Mouse (Mus musculus): ENCODE data around the gene Olfr412.

GRCm38 (mm10) chr11:74412462-74412861, 50.6 kb downstream of the Olfr412 start:
- TF ChIP-seq POLR2AphosphoS5 (IDR thresholded peaks at IDR 0.05; ENCODE audit: borderline replicate concordance, low read depth, low read length) (no peak), E2F4 (IDR thresholded peaks at IDR 0.05; ENCODE audit: borderline replicate concordance, low read depth, low read length) (no peak), POLR2A (IDR thresholded peaks at IDR 0.05; ENCODE audit: control insufficient read depth in 1 of 2, insufficient read depth in 1 of 2, low read depth in 1 of 2, low read length in 2 of 2, poor library complexity in 1 of 2) (no peak), ETS1 (IDR thresholded peaks at IDR 0.05; ENCODE audit: low read depth, low read length) (no peak), KAT2A (conservative IDR thresholded peaks at IDR 0.05; ENCODE audit: low read depth, low read length) (no peak), CTCF (IDR thresholded peaks at IDR 0.05 in 2 of 3, conservative IDR thresholded peaks at IDR 0.05 in 1 of 3; ENCODE audit: control insufficient read depth in 1 of 3, insufficient read depth in 1 of 3, low read depth in 2 of 3, low read length in 3 of 3, poor library complexity in 1 of 3, severe bottlenecking in 1 of 3) (no peak), MXI1 (IDR thresholded peaks at IDR 0.05; ENCODE audit: low read depth, low read length) (no peak), POLR2AphosphoS2 (IDR thresholded peaks at IDR 0.05; ENCODE audit: low read length) (no peak), UBTF (IDR thresholded peaks at IDR 0.05; ENCODE audit: borderline replicate concordance, insufficient read depth, low read depth, low read length) (no peak), BHLHE40 (IDR thresholded peaks at IDR 0.05; ENCODE audit: borderline replicate concordance, low read depth, low read length) (no peak), GATA1 (IDR thresholded peaks at IDR 0.05; ENCODE audit: low read depth, low read length) (no peak), ZKSCAN1 (IDR thresholded peaks at IDR 0.05; ENCODE audit: low read depth, low read length) (no peak), HCFC1 (IDR thresholded peaks at IDR 0.05; ENCODE audit: low read depth, low read length) (no peak), MEF2A (IDR thresholded peaks at IDR 0.05; ENCODE audit: extremely low read depth, insufficient replicate concordance, low read depth, low read length, poor library complexity, severe bottlenecking) (no peak)

All from MEL (cell line).